25 mouse cellular contexts compared by ENCODE assay signal in genomic region chrY:2170309-2170708, GRCm38 (mm10). TPM values are rescaled to one million over a fixed set of nuclear protein-coding genes. Genes with fewer than 3 reads are reported as not detected.
"Had no signal": no experiment of that assay in that cellular context is flagged by ENCODE, and none has a peak within 500 bp of the region (broad histone marks: within the 10 kb centered on the region; RNA-seq: fewer than 3 reads in every experiment).

TSS of gene Zfy2 (minus strand) at chrY:2170409.

- DNase-seq: retina, postnatal 1 day; right cerebral cortex, adult 18-20 months; right cerebral cortex, postnatal 14 days; right cerebral cortex, postnatal 25 days; right cerebral cortex, postnatal 4 days; spleen, adult 18-20 months; thymus, adult 18-20 months; thymus, adult 2 months; thymus, postnatal 14 days; thymus, postnatal 25 days; thymus, postnatal 36 days; thymus, postnatal 4 days had no signal

- H3K4me1 ChIP-seq: neural tube, embryonic 12.5 days; neural tube, embryonic 13.5 days; neural tube, embryonic 15.5 days; stomach, embryonic 15.5 days had no signal

- H3K27ac ChIP-seq: neural tube, embryonic 12.5 days; neural tube, embryonic 13.5 days; neural tube, embryonic 15.5 days; stomach, embryonic 15.5 days; stomach, postnatal 0 days had no signal

- H3K36me3 ChIP-seq: neural tube, embryonic 12.5 days; neural tube, embryonic 13.5 days; neural tube, embryonic 15.5 days; stomach, embryonic 15.5 days had no signal

- H3K4me3 ChIP-seq: neural tube, embryonic 12.5 days; neural tube, embryonic 13.5 days; neural tube, embryonic 15.5 days; stomach, embryonic 15.5 days had no signal

- H3K27me3 ChIP-seq: neural tube, embryonic 12.5 days; neural tube, embryonic 13.5 days; neural tube, embryonic 15.5 days; stomach, embryonic 15.5 days had no signal

RNA-seq across cellular contexts. Expression of gene Zfy2, which starts in this region (rescaled TPM):
- polyA plus RNA-seq: neural tube, embryonic 11.5 days; neural tube, embryonic 12.5 days; neural tube, embryonic 13.5 days; neural tube, embryonic 14.5 days; neural tube, embryonic 15.5 days; small intestine, adult 2 months; spleen, adult 2 months; stomach, embryonic 14.5 days; stomach, embryonic 15.5 days; stomach, embryonic 16.5 days; stomach, postnatal 0 days; thymus, adult 2 months; thymus, postnatal 0 days; urinary bladder, adult 2 months had no signal
